Mouse (Mus musculus) liver, embryonic 11.5 days (tissue): ENCODE measurements around the gene Tmprss12. TPM values are rescaled to one million over a fixed set of nuclear protein-coding genes. Genes with fewer than 3 reads are reported as not detected.
A peak's percentile ranks its signal among the peaks of the same experiment; 100 is the strongest.

Experiments used
- ATAC-seq: fragments of 200-750 bp; cut with Nextera tagmentation; replicated peaks from 2 replicates; pipeline ENCODE4 v1.8.0; 2017; ENCODE audit warnings: moderate number of reproducible peaks, mild to moderate bottlenecking, moderate TSS enrichment, moderate library complexity; ENCODE audit not compliant: low FRiP score
- DNase-seq: peaks from one replicate; pipeline ENCODE4 v3.0.0-alpha.2; 2017; ENCODE audit warnings: low spot score
- H3K27ac ChIP-seq: fragments of 300-500 bp; sonication (generic); 2 replicates; pipeline ENCODE4 v1.5.1; 2014; ENCODE audit warnings: mild to moderate bottlenecking, low read depth, low read length, control low read depth
- H3K27me3 ChIP-seq: fragments of 300-500 bp; sonication (generic); replicated peaks from 2 replicates; pipeline ENCODE4 v1.6.1; 2014; ENCODE audit warnings: low read length, mixed read lengths; ENCODE audit not compliant: control insufficient read depth, insufficient read depth
- H3K36me3 ChIP-seq: fragments of 300-500 bp; sonication (generic); 2 replicates; pipeline ENCODE4 v1.6.1; 2014; ENCODE audit warnings: mild to moderate bottlenecking, low read length, moderate library complexity, mixed read lengths; ENCODE audit not compliant: control insufficient read depth, insufficient read depth
- H3K4me1 ChIP-seq: fragments of 300-500 bp; sonication (generic); replicated peaks from 2 replicates; pipeline ENCODE4 v1.6.1; 2014; ENCODE audit warnings: low read length, mixed read lengths; ENCODE audit not compliant: control insufficient read depth, insufficient read depth
- H3K4me2 ChIP-seq: fragments of 300-500 bp; sonication (generic); 2 replicates; pipeline ENCODE4 v1.6.1; 2014; ENCODE audit warnings: mild to moderate bottlenecking, control low read depth, moderate library complexity
- H3K4me3 ChIP-seq: fragments of 300-500 bp; sonication (generic); 2 replicates; pipeline ENCODE4 v1.5.1; 2014; ENCODE audit warnings: low read depth, low read length, control low read depth
- H3K9ac ChIP-seq: fragments of 300-500 bp; sonication (generic); 2 replicates; pipeline ENCODE4 v1.6.1; 2014; ENCODE audit warnings: low read depth, low read length, control low read depth
- H3K9me3 ChIP-seq: fragments of 300-500 bp; sonication (generic); 2 replicates; pipeline ENCODE4 v1.6.1; 2016; ENCODE audit warnings: low read length, inconsistent platforms, mixed read lengths; ENCODE audit not compliant: control insufficient read depth
- WGBS: fragments of 180-500 bp; shearing (Covaris S2); extraction: QIAGEN DNeasy Blood & Tissue Kit; methylation state at CpG from one replicate; pipeline ENCODE4 v1.1.7; 2014; 5-methylcytosine and 5-hydroxymethylcytosine counted together
- polyA plus RNA-seq: library from polyadenylated mRNA; unstranded; fragments of >200 nt; fragmentation: Nextera tagmentation; extraction: Ambion mirVana; gene quantifications from 2 replicates; pipeline ENCODE4 v1.2.1, GENCODE M21; 2014

The Tmprss12 gene
- polyA plus RNA-seq: not detected in 2 replicates

GRCm38 (mm10) chr15:100280626-100281025 is at the start of gene Tmprss12:
Tmprss12 (plus strand) TSS chr15:100280837.
- H3K4me2 ChIP-seq: no peak within 1 kb of the TSS
- no peak within 1 kb of the TSS for H3K27ac ChIP-seq
- H3K4me1 ChIP-seq: no peaks in the 10 kb centered on the region
- no peak within 1 kb of the TSS for H3K9ac ChIP-seq
- H3K9me3 ChIP-seq: no peaks in the 10 kb centered on the region
- H3K4me3 ChIP-seq: no peak within 1 kb of the TSS
- 97% methylated on average over 20 of the region's 20 CpGs for WGBS
- DNase-seq (no peak), ATAC-seq (no peak)
- H3K36me3 ChIP-seq: no peaks in the 10 kb centered on the region
- H3K27me3 ChIP-seq: no peaks in the 10 kb centered on the region

GRCm38 (mm10) chr15:100231616-100232525 is 48.8 kb upstream of the Tmprss12 start:
- 75% methylated on average over 14 of the region's 14 CpGs for WGBS
- peaks cover 31% of the 10 kb centered on the region for H3K36me3 ChIP-seq
- no peak for ATAC-seq
- no peak overlapping the region for H3K9ac ChIP-seq
- peak overlapping the region; percentile 54 for H3K27ac ChIP-seq
- H3K4me3 ChIP-seq: no peak overlapping the region
- peaks cover 23% of the 10 kb centered on the region for H3K4me1 ChIP-seq
- H3K27me3 ChIP-seq: no peaks in the 10 kb centered on the region
- no peak for DNase-seq
- no peak overlapping the region for H3K4me2 ChIP-seq
- H3K9me3 ChIP-seq: no peaks in the 10 kb centered on the region

- peaks cover 37% of the 10 kb centered on the region for H3K36me3 ChIP-seq
- no peak overlapping the region for H3K4me2 ChIP-seq
- peak; percentile 56 for ATAC-seq
- no peaks in the 10 kb centered on the region for H3K27me3 ChIP-seq
- H3K9me3 ChIP-seq: no peaks in the 10 kb centered on the region
- no peak overlapping the region for H3K9ac ChIP-seq
- WGBS: 62% methylated on average over 12 of the region's 12 CpGs
- DNase-seq: no peak
- no peak overlapping the region for H3K4me3 ChIP-seq
- peaks cover 14% of the 10 kb centered on the region for H3K4me1 ChIP-seq
- no peak overlapping the region for H3K27ac ChIP-seq
These were observed 45.2 kb upstream of the Tmprss12 start for GRCm38 (mm10) chr15:100235208-100235965.

GRCm38 (mm10) chr15:100236952-100237351 is 43.7 kb upstream of the Tmprss12 start:
- DNase-seq: no peak
- WGBS: 79% methylated on average over 6 of the region's 6 CpGs
- Histone ChIP-seq H3K9ac (no peak overlapping the region), H3K36me3 (peaks cover 40% of the 10 kb centered on the region), H3K4me2 (no peak overlapping the region), H3K27ac (no peak overlapping the region), H3K4me3 (no peak overlapping the region), H3K4me1 (peaks cover 7% of the 10 kb centered on the region), H3K27me3 (no peaks in the 10 kb centered on the region), H3K9me3 (no peaks in the 10 kb centered on the region)
- no peak for ATAC-seq

GRCm38 (mm10) chr15:100241780-100242179 is 38.9 kb upstream of the Tmprss12 start:
- ATAC-seq (no peak), DNase-seq (no peak)
- no peak overlapping the region for H3K4me2 ChIP-seq
- no peak overlapping the region for H3K9ac ChIP-seq
- WGBS: 83% methylated on average over 6 of the region's 6 CpGs
- no peaks in the 10 kb centered on the region for H3K27me3 ChIP-seq
- no peak overlapping the region for H3K27ac ChIP-seq
- no peaks in the 10 kb centered on the region for H3K9me3 ChIP-seq
- peaks cover 28% of the 10 kb centered on the region for H3K36me3 ChIP-seq
- no peaks in the 10 kb centered on the region; the same call in 1 of the 2 replicates for H3K4me1 ChIP-seq
- H3K4me3 ChIP-seq: no peak overlapping the region

- no peak overlapping the region for H3K27ac ChIP-seq
- no peak overlapping the region for H3K4me2 ChIP-seq
- H3K36me3 ChIP-seq: peaks cover 37% of the 10 kb centered on the region
- no peaks in the 10 kb centered on the region for H3K27me3 ChIP-seq
- DNase-seq (no peak), ATAC-seq (no peak)
- no peaks in the 10 kb centered on the region for H3K4me1 ChIP-seq
- no peaks in the 10 kb centered on the region for H3K9me3 ChIP-seq
- WGBS: 93% methylated on average over 7 of the region's 7 CpGs
- H3K9ac ChIP-seq: no peak overlapping the region
- no peak overlapping the region for H3K4me3 ChIP-seq
These were observed 34.7 kb upstream of the Tmprss12 start for GRCm38 (mm10) chr15:100245951-100246350.

- H3K4me2 ChIP-seq: no peak overlapping the region
- H3K4me3 ChIP-seq: no peak overlapping the region
- 93% methylated on average over 9 of the region's 9 CpGs for WGBS
- DNase-seq: no peak
- no peak overlapping the region for H3K9ac ChIP-seq
- H3K4me1 ChIP-seq: no peaks in the 10 kb centered on the region
- H3K27ac ChIP-seq: no peak overlapping the region
- ATAC-seq: no peak
- H3K9me3 ChIP-seq: no peaks in the 10 kb centered on the region
- no peaks in the 10 kb centered on the region for H3K27me3 ChIP-seq
- H3K36me3 ChIP-seq: peaks cover 45% of the 10 kb centered on the region
These were observed 33.3 kb upstream of the Tmprss12 start for GRCm38 (mm10) chr15:100247296-100247695.

- Histone ChIP-seq H3K4me2 (no peak overlapping the region), H3K27me3 (no peaks in the 10 kb centered on the region), H3K27ac (no peak overlapping the region), H3K4me3 (no peak overlapping the region), H3K4me1 (no peaks in the 10 kb centered on the region), H3K9ac (no peak overlapping the region), H3K9me3 (no peaks in the 10 kb centered on the region), H3K36me3 (peaks cover 48% of the 10 kb centered on the region)
- DNase-seq: no peak
- WGBS: 79% methylated on average over 6 of the region's 6 CpGs
- no peak for ATAC-seq
These were observed 31.8 kb upstream of the Tmprss12 start for GRCm38 (mm10) chr15:100248665-100249433.
